Mouse (Mus musculus): ENCODE results near the gene B3gntl1.

DNA sequence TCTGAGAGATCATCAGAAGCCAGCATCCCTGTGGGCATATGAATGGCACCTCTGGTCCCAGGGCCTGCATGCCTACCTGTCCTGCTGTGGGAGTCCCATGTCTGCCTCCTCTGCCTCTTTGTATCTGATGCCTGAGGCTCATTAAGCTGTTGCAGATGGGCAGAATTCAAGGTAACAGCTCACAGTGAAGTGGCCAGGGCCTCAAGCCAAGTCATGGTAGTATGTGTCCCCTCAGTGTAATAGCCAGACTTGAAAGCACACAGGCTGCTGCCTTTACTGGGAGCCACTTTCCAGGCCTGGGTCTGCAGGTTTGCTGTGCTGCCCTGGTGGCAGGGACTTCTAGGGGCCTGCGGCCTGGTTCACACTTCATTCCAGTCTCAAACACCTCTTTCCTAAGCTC is 55.6 kb downstream of the B3gntl1 start:
- TF ChIP-seq CTCF (IDR thresholded peaks at IDR 0.05) (no peak), POLR2A (IDR thresholded peaks at IDR 0.05; ENCODE audit: insufficient read depth, low read depth, low read length) (no peak), EP300 (IDR thresholded peaks at IDR 0.05; ENCODE audit: insufficient read depth, low read depth, low read length) (no peak)

Data from heart, adult 2 months (tissue).